Mouse (Mus musculus) B cell, adult 67 days (primary cell): ENCODE measurements around the gene Grin1. TPM values are rescaled to one million over a fixed set of nuclear protein-coding genes. Genes with fewer than 3 reads are reported as not detected.

Experiments used
- total RNA-seq, 2 experiments: library from RNA; stranded (reverse); gene quantifications; 4 replicates each; pipeline ENCODE4 v1.2.4; 2023

Gene Grin1
- total RNA-seq: not detected

DNA sequence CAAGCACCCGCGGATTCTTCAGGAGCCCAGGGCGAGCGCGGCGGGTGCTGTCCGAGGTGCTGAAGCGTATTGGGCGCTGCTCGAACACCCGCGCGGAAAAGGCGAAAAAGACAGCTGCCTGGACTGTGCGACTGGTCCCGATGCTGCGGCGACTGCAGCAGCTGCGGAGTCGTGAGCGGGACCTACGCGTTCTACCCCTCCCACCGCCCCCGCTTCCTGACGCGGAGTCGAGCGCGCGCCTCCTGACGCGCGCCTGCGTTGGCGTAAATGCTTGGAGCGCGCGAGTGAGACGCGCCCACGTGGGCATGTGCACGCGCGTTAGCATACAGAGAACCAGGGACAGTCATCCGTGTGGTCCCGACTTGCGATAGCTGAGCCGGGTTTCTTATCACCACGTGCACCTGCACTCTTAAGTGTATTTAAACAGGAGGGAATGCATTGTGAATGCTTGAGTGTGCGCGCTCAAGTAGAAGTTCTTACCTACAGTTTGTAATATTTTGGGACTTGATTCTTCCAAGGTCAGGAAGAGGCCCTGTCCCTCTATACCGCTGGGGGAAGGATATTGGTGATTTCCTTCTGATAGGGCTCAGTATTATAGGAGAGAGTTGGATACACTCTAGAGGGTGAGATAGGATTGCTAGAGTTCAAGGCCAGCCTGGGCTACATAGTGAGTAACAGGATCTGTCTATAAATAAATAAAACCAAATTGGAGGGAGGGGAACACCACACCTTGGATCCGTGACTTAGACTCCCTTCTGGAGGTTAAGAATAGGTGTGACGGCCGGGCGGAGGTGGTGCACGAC lies at the start of gene Grin1:
Grin1 (minus strand) TSS at position 217 of the 803 bp plus-strand sequence.

DNA sequence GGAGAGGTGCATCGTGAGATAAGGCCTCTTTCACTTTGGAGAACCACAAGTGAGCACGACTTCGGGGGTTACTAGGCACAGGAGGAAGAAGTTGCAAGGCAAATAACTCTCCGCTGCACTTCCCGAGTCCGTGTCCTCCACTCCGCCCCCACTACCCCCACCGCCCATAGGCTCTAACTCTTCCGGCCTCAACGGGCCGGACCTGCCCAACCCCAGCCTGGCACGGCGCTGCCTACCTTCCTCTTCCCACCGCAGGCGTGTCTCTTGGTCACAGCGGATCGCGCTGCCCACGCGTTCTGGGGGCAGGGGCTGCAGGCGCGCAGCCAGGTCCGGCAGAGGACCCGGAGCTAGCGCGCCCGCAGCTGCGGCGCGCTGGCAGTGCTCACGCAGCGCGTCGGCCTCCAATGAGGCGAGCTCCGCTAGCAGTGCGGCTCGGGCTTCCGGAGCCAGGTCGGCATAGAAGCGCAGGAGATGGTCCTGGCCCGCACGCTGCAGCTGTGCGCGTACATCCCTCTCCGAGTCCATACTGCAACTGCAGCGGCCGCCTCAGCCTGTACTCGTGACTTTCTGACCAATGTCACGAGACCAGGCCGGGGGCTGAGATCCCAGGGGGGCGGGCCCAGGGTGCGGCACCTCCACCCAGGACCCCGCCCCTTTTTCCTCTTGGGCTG lies 46.2 kb upstream of the Grin1 start, which contains the start of gene Uap1l1:
Uap1l1 (minus strand) TSS at position 592 of the 671 bp plus-strand sequence.

DNA sequence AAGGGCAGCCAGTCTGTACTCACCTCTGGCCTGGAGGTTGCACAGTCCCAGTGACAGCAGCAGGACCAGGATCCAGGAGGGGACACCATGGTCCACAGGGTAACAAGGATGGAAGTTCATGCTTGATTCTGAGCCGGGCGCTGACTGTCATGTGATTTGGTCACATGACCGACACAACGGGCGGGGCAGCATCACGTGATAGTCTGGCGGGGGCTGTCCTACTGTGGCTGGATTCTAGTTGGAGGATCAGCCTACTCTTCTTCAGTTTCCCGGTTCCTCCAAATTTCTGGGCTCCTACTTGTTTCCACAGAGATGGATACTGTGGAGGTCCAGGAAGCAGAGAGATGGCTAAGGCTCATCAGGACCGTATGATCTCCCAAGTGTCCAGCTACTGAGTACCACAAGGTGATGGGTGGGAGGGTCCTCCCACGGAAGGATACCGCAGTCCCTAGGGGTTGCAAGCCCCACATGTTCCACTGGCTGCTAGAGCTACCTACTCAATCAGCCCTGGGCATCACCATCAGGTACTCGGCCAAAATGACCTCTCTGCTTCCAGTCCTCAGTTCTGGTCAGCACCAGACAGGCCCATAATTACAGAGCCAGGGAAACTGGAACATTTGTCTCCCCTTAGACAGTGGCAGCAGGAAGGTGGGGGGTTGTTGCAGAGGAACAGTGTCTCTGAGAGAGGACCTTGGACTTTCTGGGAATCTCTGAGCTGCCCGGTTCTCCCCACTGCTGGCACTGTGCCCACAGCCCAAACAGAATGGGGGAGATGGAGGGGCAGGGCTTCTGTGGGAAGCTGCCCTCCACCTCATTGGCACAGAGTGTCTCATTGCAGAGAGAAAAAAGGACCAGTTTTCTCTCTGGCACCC lies 37.5 kb upstream of the Grin1 start, which contains the start of gene Dpp7:
Dpp7 (minus strand) TSS at position 152 of the 872 bp plus-strand sequence.

GRCm38 (mm10) chr2:25332286-25333160 lies 13.5 kb upstream of the Grin1 start, which contains the start of gene Man1b1:
Man1b1 (plus strand) TSS chr2:25332338.

DNA sequence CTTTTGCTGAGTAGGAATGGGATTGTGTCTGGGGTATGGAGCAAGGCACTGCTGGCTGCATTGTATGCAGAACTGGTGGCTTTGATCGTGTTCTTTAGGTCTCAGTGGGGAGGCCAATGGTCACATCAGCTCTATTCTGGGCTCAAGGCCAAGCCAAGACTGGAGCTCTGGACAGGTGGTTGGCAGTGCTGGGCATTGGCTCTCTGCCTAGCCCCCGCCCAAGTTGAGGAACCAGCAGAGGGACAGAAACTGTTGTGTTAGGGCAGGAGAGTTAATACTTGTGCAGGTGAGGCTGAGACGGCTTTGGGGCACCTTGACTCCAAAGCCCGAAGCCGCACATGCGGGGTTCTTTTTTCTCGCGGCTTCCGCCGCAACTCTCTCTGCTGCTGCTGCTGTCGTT lies 29.3 kb downstream of the Grin1 start, which contains the start of gene Lrrc26:
Lrrc26 (plus strand) TSS at position 265 of the 400 bp plus-strand sequence.

GRCm38 (mm10) chr2:25287927-25288649 lies 30.9 kb downstream of the Grin1 start, which contains the start of gene Tmem210:
Tmem210 (plus strand) TSS chr2:25288145.

GRCm38 (mm10) chr2:25271827-25272511 lies 47.0 kb downstream of the Grin1 start, which contains the start of the genes Ssna1 and Anapc2:
Ssna1 (minus strand) TSS chr2:25272438.
Anapc2 (plus strand) TSS chr2:25272478.

DNA sequence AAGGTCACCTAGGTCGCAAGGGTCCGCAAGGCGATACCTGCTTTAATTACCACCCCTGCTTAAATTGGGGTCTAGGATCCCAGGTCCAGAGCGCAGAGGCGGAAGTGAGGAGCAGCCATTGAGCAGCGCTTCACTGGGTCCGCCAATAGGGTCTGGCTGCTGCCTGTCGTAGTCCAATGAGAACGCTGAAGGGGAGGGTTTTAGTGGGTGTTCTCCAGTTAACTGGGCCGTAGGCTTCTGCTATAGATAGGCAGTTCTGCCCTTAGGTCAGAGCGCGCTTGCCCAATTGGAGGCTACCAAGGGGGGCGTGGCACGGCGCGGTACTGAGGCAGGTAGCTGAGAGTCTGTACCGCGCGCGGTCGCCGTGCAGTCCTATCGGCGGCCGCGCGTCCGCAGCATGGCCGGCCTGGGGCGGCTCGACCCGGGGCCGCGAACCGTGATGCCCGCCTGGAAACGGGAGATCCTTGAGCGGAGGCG lies 56.7 kb downstream of the Grin1 start, which contains the start of gene Tprn:
Tprn (plus strand) TSS at position 328 of the 477 bp plus-strand sequence.

GRCm38 (mm10) chr2:25255284-25255779 lies 63.7 kb downstream of the Grin1 start, which contains the start of gene Tmem203:
Tmem203 (plus strand) TSS chr2:25255439.

DNA sequence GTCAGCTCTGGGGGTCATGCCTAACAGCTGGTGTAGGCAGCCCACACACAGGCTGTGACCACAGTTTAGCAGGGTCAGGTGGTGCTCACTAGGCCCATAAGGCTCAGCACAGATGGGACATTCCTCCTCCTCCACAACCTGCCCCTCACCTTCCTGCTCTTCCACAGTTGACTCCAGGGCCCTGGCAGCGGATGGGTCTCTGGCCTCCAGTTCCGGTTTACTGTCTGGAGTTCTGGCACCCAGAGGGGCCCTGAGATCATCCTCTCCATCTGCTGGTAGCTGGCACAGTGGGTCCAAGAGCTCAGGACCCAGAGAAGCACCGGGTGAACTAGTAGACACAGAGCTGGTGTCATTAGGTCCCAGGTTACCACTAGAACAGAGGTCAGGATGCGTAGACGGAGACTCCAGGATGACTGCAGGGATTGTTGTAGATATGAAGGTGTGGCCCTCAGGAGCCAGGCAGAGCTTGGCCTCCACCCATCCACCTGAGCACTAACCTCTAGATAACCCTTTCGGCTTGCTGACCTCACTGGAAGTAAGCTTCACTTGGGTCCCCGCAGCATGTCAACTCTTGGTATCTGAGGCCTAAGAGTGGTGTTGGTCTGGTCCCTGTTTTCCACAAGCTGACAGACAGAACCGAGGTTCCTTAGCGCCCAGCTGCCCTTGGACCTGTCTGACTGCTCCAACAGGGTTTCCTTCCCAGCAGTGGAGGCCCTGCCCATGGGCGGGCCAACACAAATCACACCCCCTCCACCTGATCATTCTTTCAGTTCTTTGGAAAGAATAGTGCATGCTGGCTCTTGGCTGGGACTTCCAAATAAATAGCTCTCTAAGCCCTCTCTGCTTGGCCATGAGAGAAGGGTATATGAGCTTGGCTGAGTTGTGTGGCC lies 72.6 kb downstream of the Grin1 start, which contains the start of gene AL732309.1:
AL732309.1 (minus strand) TSS at position 681 of the 890 bp plus-strand sequence.

GRCm38 (mm10) chr2:25242101-25242506 lies 76.9 kb downstream of the Grin1 start, which contains the start of the genes Rnf208 and Cysrt1:
Rnf208 (plus strand) TSS chr2:25242255.
Cysrt1 (minus strand) TSS chr2:25242452.

Other genes starting within 250 kb of the Grin1 start
- gene Entpd8, start 238.9 kb downstream of the Grin1 start, total RNA-seq: not detected
- gene Noxa1, start 224.0 kb downstream of the Grin1 start, total RNA-seq: not detected
- gene Nrarp, start 138.4 kb downstream of the Grin1 start, total RNA-seq: 1 to 10 TPM; 3.7 to 4.2 TPM
- gene Tor4a, start 122.3 kb downstream of the Grin1 start, total RNA-seq: 10 to 100 TPM; 36.4 to 59.0 TPM
- gene Nelfb, start 107.7 kb downstream of the Grin1 start, total RNA-seq: 10 to 100 TPM; 96.3 to 98.1 TPM
- not detected for gene Stpg3, start 104.5 kb downstream of the Grin1 start, total RNA-seq
- under 1 TPM in 1 of 2 experiments, not detected in 1; 0.50 TPM for gene Fam166a, start 100.4 kb downstream of the Grin1 start, total RNA-seq
- gene Tubb4b, start 94.5 kb downstream of the Grin1 start, total RNA-seq: 100 to 1,000 TPM; 117 to 128 TPM
- not detected for gene Slc34a3, start 84.8 kb downstream of the Grin1 start, total RNA-seq
- gene Rnf224, start 82.4 kb downstream of the Grin1 start, total RNA-seq: not detected
- not detected for gene Rnf208, start 76.9 kb downstream of the Grin1 start, total RNA-seq
- gene Cysrt1, start 76.7 kb downstream of the Grin1 start, total RNA-seq: not detected
- 10 to 100 TPM; 10.7 to 11.9 TPM for gene AL732309.1, start 72.3 kb downstream of the Grin1 start, total RNA-seq
- 10 to 100 TPM; 20.1 to 25.4 TPM for gene Tmem203, start 63.7 kb downstream of the Grin1 start, total RNA-seq
- 10 to 100 TPM; 15.5 to 20.0 TPM for gene Tprn, start 56.6 kb downstream of the Grin1 start, total RNA-seq
- 10 to 100 TPM; 43.7 to 44.2 TPM for gene Ssna1, start 46.7 kb downstream of the Grin1 start, total RNA-seq
- gene Anapc2, start 46.7 kb downstream of the Grin1 start, total RNA-seq: 100 to 1,000 TPM; 114 to 127 TPM
- not detected for gene Tmem210, start 31.0 kb downstream of the Grin1 start, total RNA-seq
- gene Lrrc26, start 29.3 kb downstream of the Grin1 start, total RNA-seq: not detected
- gene Man1b1, start 13.2 kb upstream of the Grin1 start, total RNA-seq: 10 to 100 TPM; 49.9 to 52.4 TPM
- 10 to 100 TPM; 36.0 to 36.9 TPM for gene Dpp7, start 37.2 kb upstream of the Grin1 start, total RNA-seq
- gene Uap1l1, start 46.5 kb upstream of the Grin1 start, total RNA-seq: 10 to 100 TPM; 25.0 to 27.0 TPM
- 1 to 10 TPM in 1 of 2 experiments, under 1 TPM in 1; 0.44 to 1.0 TPM for gene Sapcd2, start 53.1 kb upstream of the Grin1 start, total RNA-seq
- not detected for gene Entpd2, start 76.7 kb upstream of the Grin1 start, total RNA-seq
- not detected for gene Npdc1, start 80.2 kb upstream of the Grin1 start, total RNA-seq
- not detected for gene Fut7, start 104.1 kb upstream of the Grin1 start, total RNA-seq
- gene Abca2, start 109.5 kb upstream of the Grin1 start, total RNA-seq: 10 to 100 TPM; 48.1 to 52.4 TPM
- not detected for gene Clic3, start 137.7 kb upstream of the Grin1 start, total RNA-seq
- 10 to 100 TPM; 90.9 to 100.0 TPM for gene Paxx, start 141.9 kb upstream of the Grin1 start, total RNA-seq
- not detected for gene Ptgds, start 150.9 kb upstream of the Grin1 start, total RNA-seq
- not detected for gene Lcn12, start 174.7 kb upstream of the Grin1 start, total RNA-seq
- 10 to 100 TPM; 72.0 to 74.1 TPM for gene Fbxw5, start 181.6 kb upstream of the Grin1 start, total RNA-seq
- gene C8g, start 182.5 kb upstream of the Grin1 start, total RNA-seq: under 1 TPM in 1 of 2 experiments, not detected in 1; 0.93 TPM
- 10 to 100 TPM; 59.2 to 66.5 TPM for gene Traf2, start 227.8 kb upstream of the Grin1 start, total RNA-seq
- gene Edf1, start 238.7 kb upstream of the Grin1 start, total RNA-seq: 100 to 1,000 TPM; 109 to 136 TPM